Mouse (Mus musculus): ENCODE results near the gene Xab2. TPM values are rescaled to one million over a fixed set of nuclear protein-coding genes. Genes with fewer than 3 reads are reported as not detected.

Xab2 gene
- polyA plus RNA-seq, 1 experiment from 2014 or later, result 23.3 TPM

DNA sequence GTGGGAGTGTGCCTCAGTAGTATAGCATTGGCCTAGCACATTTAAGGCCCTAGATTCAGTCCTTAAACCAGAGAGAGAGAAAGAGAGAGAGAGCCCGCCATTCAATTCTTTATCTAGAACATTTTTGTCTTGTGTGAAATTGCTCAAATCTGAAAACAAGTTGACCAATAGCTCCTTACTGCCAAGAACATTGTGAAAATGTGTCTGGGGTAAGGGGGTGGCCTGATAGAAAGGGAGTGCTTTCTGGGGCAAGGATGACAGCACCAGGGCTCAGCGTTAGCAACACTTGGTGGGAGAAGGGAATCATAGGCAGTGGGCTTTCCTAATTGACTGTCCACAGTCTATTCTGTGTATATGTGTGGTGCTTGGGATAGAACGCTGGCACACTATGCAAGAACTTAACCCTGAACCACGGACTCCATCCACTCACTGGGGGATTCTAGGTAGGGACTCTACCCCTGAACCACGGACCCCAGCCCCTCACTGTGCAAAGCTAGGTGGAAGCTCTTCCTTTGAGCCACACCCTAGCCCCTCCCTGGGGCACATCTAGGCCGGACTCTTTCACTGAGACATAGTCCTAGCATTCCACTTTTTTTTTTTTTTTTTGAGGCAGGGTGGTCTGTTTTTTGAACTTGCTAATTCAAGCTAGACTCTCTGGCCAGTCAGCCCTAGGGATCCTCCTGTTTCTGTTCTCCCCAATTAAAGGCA, 25.9 kb upstream of the Xab2 start:
- no peak for ATAC-seq (ENCODE audit: low FRiP score, low TSS enrichment)
- Histone ChIP-seq H3K9me3 (ENCODE audit: control insufficient read depth, low read length) (no peaks in the 10 kb centered on the region), H3K4me1 (replicated peaks; ENCODE audit: control insufficient read depth, insufficient read depth) (no peaks in the 10 kb centered on the region)

DNA sequence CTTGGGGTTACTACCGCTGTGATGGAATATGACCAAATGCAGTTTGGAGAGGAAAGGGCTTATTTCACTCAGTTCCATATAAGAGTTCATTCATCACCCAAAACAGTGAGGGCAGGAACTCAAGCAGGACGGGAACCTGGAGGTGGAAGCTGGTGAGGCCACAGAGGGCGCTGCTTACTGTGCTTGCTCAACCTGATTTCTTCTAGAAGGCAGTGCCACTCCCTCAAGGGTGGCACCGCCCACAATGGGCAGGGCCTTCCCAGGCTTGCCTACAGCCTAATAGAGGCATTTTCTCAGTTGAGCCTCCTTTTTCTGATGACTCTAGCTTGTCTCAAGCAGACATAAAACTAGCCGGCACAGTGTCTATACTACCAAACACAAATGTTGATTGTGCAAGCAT, 24.7 kb upstream of the Xab2 start:
- H3K4me1 ChIP-seq (replicated peaks; ENCODE audit: control insufficient read depth, insufficient read depth), result no peaks in the 10 kb centered on the region
- DNase-seq (ENCODE audit: low spot score) (peak; percentile 89), ATAC-seq (ENCODE audit: low FRiP score, low TSS enrichment) (peak; percentile 86)
- no peak overlapping the region for H3K4me3 ChIP-seq (ENCODE audit: low read depth, low read length)
- no peak overlapping the region for H3K27ac ChIP-seq (replicated peaks)
- WGBS, result 23% methylated on average over 5 of the region's 5 CpGs
- H3K9ac ChIP-seq (ENCODE audit: low read length), result no peak overlapping the region
- peak; percentile 65 for TF ChIP-seq CTCF (IDR thresholded peaks at IDR 0.05; ENCODE audit: low read depth)
- no peak for TF ChIP-seq EP300 (optimal IDR thresholded peaks at IDR 0.05)
- H3K9me3 ChIP-seq (ENCODE audit: control insufficient read depth, low read length), result no peaks in the 10 kb centered on the region
- no peaks in the 10 kb centered on the region for H3K27me3 ChIP-seq (ENCODE audit: control insufficient read depth, insufficient read depth, low read length)
- no peaks in the 10 kb centered on the region; the same call in 1 of the 2 replicates for H3K36me3 ChIP-seq (ENCODE audit: control insufficient read depth, insufficient read depth, low read length)
- no peak overlapping the region for H3K4me2 ChIP-seq (replicated peaks; ENCODE audit: low read depth)

More for the DNA sequence above, 25.9 kb upstream of the Xab2 start:
- TF ChIP-seq CTCF (IDR thresholded peaks at IDR 0.05; ENCODE audit: low read depth) (no peak), EP300 (optimal IDR thresholded peaks at IDR 0.05) (no peak)
- no peak overlapping the region for H3K27ac ChIP-seq (replicated peaks)
- no peak overlapping the region for H3K4me3 ChIP-seq (ENCODE audit: low read depth, low read length)
- no peaks in the 10 kb centered on the region for H3K27me3 ChIP-seq (ENCODE audit: control insufficient read depth, insufficient read depth, low read length)
- H3K9ac ChIP-seq (ENCODE audit: low read length), result no peak overlapping the region
- no peaks in the 10 kb centered on the region for H3K36me3 ChIP-seq (ENCODE audit: control insufficient read depth, insufficient read depth, low read length)
- H3K4me2 ChIP-seq (replicated peaks; ENCODE audit: low read depth), result no peak overlapping the region
- no peak for DNase-seq (ENCODE audit: low spot score)
- WGBS, result 83% methylated on average over 6 of the region's 6 CpGs

DNA sequence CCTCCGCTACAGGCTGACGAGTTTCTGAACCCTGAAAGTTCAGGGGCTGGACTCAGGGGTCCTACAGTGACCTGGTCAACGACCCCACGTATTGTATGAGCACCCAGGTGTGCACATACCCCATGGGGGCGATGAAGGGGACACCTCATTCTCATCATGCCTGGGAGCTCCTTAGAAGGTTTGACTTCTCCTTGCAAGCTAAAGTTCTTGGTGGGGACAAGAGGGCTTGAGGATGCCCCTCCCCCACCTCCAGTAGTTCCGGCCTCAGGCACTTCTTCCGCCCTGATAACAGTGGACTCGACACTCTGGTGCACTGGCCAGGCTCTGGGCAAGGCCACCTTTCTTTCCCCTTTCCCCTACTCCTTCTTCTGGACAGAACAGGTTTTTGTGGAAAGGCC, 10.4 kb upstream of the Xab2 start:
- H3K27me3 ChIP-seq (ENCODE audit: control insufficient read depth, insufficient read depth, low read length), result no peaks in the 10 kb centered on the region
- peak; percentile 80 for DNase-seq (ENCODE audit: low spot score)
- H3K4me2 ChIP-seq (replicated peaks; ENCODE audit: low read depth), result peak overlapping the region; percentile 65
- H3K36me3 ChIP-seq (ENCODE audit: control insufficient read depth, insufficient read depth, low read length), result 0 out of 2 replicates have a peak, but pooled peaks cover 1% of the 10 kb centered on the region
- peak overlapping the region; percentile 76 for H3K9ac ChIP-seq (ENCODE audit: low read length)
- peak overlapping the region; percentile 79 for H3K27ac ChIP-seq (replicated peaks)
- H3K9me3 ChIP-seq (ENCODE audit: control insufficient read depth, low read length), result no peaks in the 10 kb centered on the region
- TF ChIP-seq EP300 (optimal IDR thresholded peaks at IDR 0.05), result no peak
- TF ChIP-seq CTCF (IDR thresholded peaks at IDR 0.05; ENCODE audit: low read depth), result no peak
- peak overlapping the region; percentile 65 for H3K4me3 ChIP-seq (ENCODE audit: low read depth, low read length)
- 17% methylated on average over 8 of the region's 8 CpGs for WGBS
- peak; percentile 81 for ATAC-seq (ENCODE audit: low FRiP score, low TSS enrichment)
- H3K4me1 ChIP-seq (replicated peaks; ENCODE audit: control insufficient read depth, insufficient read depth), result no peaks in the 10 kb centered on the region

DNA sequence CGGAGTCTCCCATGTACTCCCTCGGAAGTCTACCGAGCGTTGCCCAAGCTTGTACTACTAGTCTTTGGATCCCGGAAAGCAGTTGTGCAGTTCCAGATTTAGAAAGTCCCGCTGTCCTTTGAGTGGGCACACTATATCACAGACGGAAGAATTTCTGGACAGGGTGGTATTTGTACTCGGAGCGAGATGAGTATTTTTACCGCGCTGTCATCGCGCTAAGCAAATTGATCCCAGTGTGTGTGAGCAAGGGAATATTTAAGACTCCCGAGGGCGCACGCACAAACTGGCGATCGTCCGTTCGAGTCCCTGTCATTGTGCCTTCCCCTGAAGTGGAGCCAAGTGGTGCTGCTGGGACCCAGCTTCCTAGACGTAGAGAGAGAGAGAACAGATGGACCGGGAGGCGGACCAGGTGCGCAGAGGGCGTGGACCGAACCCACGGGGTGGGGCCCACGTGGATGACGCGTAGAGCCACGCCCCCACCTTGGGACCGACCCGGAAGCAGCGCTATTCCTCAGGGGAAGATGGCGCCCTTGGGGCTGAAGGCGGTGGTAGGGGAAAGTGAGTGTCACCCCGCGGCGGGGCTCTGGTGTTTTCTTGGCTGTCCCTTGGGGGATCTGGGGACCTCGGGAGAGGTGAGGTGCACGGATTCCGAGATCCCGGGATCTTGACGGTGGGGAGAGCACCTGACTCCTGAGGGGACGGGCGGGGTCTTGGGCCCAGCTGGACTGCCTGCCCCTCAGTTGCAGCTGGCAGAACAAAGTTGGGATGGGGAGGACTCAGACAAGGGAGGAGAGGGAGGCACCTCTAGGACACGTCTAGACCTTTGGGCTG, 9.7 kb upstream of the Xab2 start, which contains the start of gene Stxbp2:
Gene Stxbp2, plus strand, starts transcription at position 309 of the 831 bp plus-strand sequence.
- peak within 1 kb of the TSS; percentile 79 for H3K27ac ChIP-seq (replicated peaks)
- WGBS, result 4% methylated on average over 46 of the region's 47 CpGs
- no peaks in the 10 kb centered on the region for H3K27me3 ChIP-seq (ENCODE audit: control insufficient read depth, insufficient read depth, low read length)

DNA sequence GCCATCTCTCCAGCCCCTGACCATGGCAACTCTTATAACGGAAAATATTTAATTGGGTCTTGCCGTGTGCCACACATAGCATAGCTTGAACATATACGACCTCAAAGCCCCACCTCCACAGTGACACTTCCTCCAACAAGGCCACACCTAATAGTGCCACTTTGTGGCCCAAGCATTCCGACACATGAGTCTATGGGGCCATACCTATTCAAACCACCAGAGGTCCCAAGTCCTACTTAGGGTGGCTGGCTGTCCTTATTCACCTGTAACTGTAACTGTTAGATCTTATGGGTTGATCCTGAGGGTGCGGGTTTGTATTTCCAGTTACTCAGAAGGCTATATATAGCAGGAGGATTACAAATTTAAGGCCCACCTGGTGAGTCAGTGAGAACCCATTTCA, 6.9 kb upstream of the Xab2 start:
- TF ChIP-seq EP300 (optimal IDR thresholded peaks at IDR 0.05), result no peak
- TF ChIP-seq CTCF (IDR thresholded peaks at IDR 0.05; ENCODE audit: low read depth), result peak; percentile 76
- Histone ChIP-seq H3K9ac (ENCODE audit: low read length) (no peak overlapping the region), H3K36me3 (ENCODE audit: control insufficient read depth, insufficient read depth, low read length) (no peaks in the 10 kb centered on the region), H3K27ac (replicated peaks) (no peak overlapping the region), H3K4me1 (replicated peaks; ENCODE audit: control insufficient read depth, insufficient read depth) (no peaks in the 10 kb centered on the region), H3K4me3 (ENCODE audit: low read depth, low read length) (no peak overlapping the region), H3K9me3 (ENCODE audit: control insufficient read depth, low read length) (no peaks in the 10 kb centered on the region), H3K4me2 (replicated peaks; ENCODE audit: low read depth) (no peak overlapping the region), H3K27me3 (ENCODE audit: control insufficient read depth, insufficient read depth, low read length) (no peaks in the 10 kb centered on the region)
- ATAC-seq (ENCODE audit: low FRiP score, low TSS enrichment) (peak; percentile 49), DNase-seq (ENCODE audit: low spot score) (peak; percentile 68)
- WGBS, result 26% methylated on average over 5 of the region's 5 CpGs

More for the DNA sequence above, 9.7 kb upstream of the Xab2 start, which contains the start of gene Stxbp2:
- ATAC-seq (ENCODE audit: low FRiP score, low TSS enrichment) (peak; percentile 92), DNase-seq (ENCODE audit: low spot score) (peak; percentile 92)
- Histone ChIP-seq H3K36me3 (ENCODE audit: control insufficient read depth, insufficient read depth, low read length) (no peaks in the 10 kb centered on the region), H3K4me3 (ENCODE audit: low read depth, low read length) (peak within 1 kb of the TSS; percentile 65), H3K4me2 (replicated peaks; ENCODE audit: low read depth) (peak within 1 kb of the TSS; percentile 65), H3K9ac (ENCODE audit: low read length) (peak within 1 kb of the TSS; percentile 76), H3K9me3 (ENCODE audit: control insufficient read depth, low read length) (no peaks in the 10 kb centered on the region), H3K4me1 (replicated peaks; ENCODE audit: control insufficient read depth, insufficient read depth) (no peaks in the 10 kb centered on the region)
- TF ChIP-seq EP300 (optimal IDR thresholded peaks at IDR 0.05) (no peak), CTCF (IDR thresholded peaks at IDR 0.05; ENCODE audit: low read depth) (no peak)
